Mouse (Mus musculus) hindbrain, embryonic 16.5 days (tissue): ENCODE data around the gene Cnp. TPM values are rescaled to one million over a fixed set of nuclear protein-coding genes. Genes with fewer than 3 reads are reported as not detected.
"Not testable (repeated sequence)": the region's sequence is repeated elsewhere in the genome, so short reads cannot be mapped to it uniquely, and the experiment has no call there.

Source experiments
- ATAC-seq: fragments of 200-750 bp; cut with Nextera tagmentation; 2 replicates; pipeline ENCODE4 v1.8.0; 2017; ENCODE audit warnings: moderate TSS enrichment, moderate library complexity
- H3K27ac ChIP-seq: fragments of 300-500 bp; sonication (generic); 2 replicates; pipeline ENCODE4 v1.5.1; 2014; ENCODE audit warnings: low read depth, mild to moderate bottlenecking, control low read depth, low read length, moderate library complexity
- H3K27me3 ChIP-seq: fragments of 300-500 bp; sonication (generic); replicated peaks from 2 replicates; pipeline ENCODE4 v1.6.1; 2014; ENCODE audit warnings: low read length; ENCODE audit not compliant: control insufficient read depth, insufficient read depth
- H3K36me3 ChIP-seq: fragments of 300-500 bp; sonication (generic); 2 replicates; pipeline ENCODE4 v1.6.1; 2014; ENCODE audit warnings: mild to moderate bottlenecking, low read length, moderate library complexity, mixed read lengths; ENCODE audit not compliant: control insufficient read depth, insufficient read depth
- H3K4me1 ChIP-seq: fragments of 300-500 bp; sonication (generic); 2 replicates; pipeline ENCODE4 v1.6.1; 2014; ENCODE audit warnings: low read depth, low read length; ENCODE audit not compliant: control insufficient read depth, insufficient read depth
- H3K4me2 ChIP-seq: fragments of 300-500 bp; sonication (generic); 2 replicates; pipeline ENCODE4 v1.6.1; 2014; ENCODE audit warnings: mild to moderate bottlenecking, low read length, control low read depth, moderate library complexity
- H3K4me3 ChIP-seq: fragments of 300-500 bp; sonication (generic); 2 replicates; pipeline ENCODE4 v1.5.1; 2014; ENCODE audit warnings: mild to moderate bottlenecking, low read length, control low read depth, moderate library complexity
- H3K9ac ChIP-seq: fragments of 300-500 bp; sonication (generic); 2 replicates; pipeline ENCODE4 v1.6.1; 2014; ENCODE audit warnings: low read depth, mild to moderate bottlenecking, control low read depth, low read length, moderate library complexity
- H3K9me3 ChIP-seq: fragments of 300-500 bp; sonication (generic); 2 replicates; pipeline ENCODE4 v1.6.1; 2014; ENCODE audit warnings: mild to moderate bottlenecking, low read length, moderate library complexity; ENCODE audit not compliant: control insufficient read depth
- WGBS: fragments of 180-500 bp; shearing (Covaris S2); extraction: QIAGEN DNeasy Blood & Tissue Kit; methylation state at CpG from one replicate; pipeline ENCODE4 v1.1.7; 2014; 5-methylcytosine and 5-hydroxymethylcytosine counted together
- polyA plus RNA-seq: library from polyadenylated mRNA; unstranded; fragments of >200 nt; fragmentation: Nextera tagmentation; extraction: Ambion mirVana; gene quantifications from 2 replicates; pipeline ENCODE4 v1.2.1, GENCODE M21; 2015

Gene Cnp
- 72.6 and 85.0 TPM in 2 replicates for polyA plus RNA-seq

- H3K4me3 ChIP-seq = peak within 1 kb of the TSS; percentile 73
- peaks cover 20% of the 10 kb centered on the region for H3K4me1 ChIP-seq
- H3K9ac ChIP-seq = peak within 1 kb of the TSS; percentile 77
- H3K9me3 ChIP-seq = no peaks in the 10 kb centered on the region
- 3% methylated on average over 47 of the region's 47 CpGs for WGBS
- H3K27ac ChIP-seq = peak within 1 kb of the TSS; percentile 77
- peak within 1 kb of the TSS; percentile 89 for H3K4me2 ChIP-seq
- ATAC-seq = peak; percentile 73
- no peaks in the 10 kb centered on the region; the same call in 1 of the 2 replicates for H3K27me3 ChIP-seq
- H3K36me3 ChIP-seq = 0 out of 2 replicates have a peak, but pooled peaks cover 2% of the 10 kb centered on the region
Measured at GRCm38 (mm10) chr11:100574708-100575483, at the start of gene Cnp. TSS of gene Cnp (plus strand) at chr11:100574904.

- no peak for ATAC-seq
- WGBS = 45% methylated on average over 11 of the region's 11 CpGs
- Histone ChIP-seq H3K9ac (no peak overlapping the region), H3K4me2 (peak overlapping the region; percentile 75), H3K4me3 (peak overlapping the region; percentile 77), H3K4me1 (peaks cover 26% of the 10 kb centered on the region), H3K9me3 (no peaks in the 10 kb centered on the region), H3K27ac (no peak overlapping the region), H3K27me3 (no peaks in the 10 kb centered on the region), H3K36me3 (peaks cover 19% of the 10 kb centered on the region)
Measured at GRCm38 (mm10) chr11:100524987-100525630, 49.6 kb upstream of the Cnp start.

GRCm38 (mm10) chr11:100526052-100526816 is 48.5 kb upstream of the Cnp start:
- Histone ChIP-seq H3K27me3 (no peaks in the 10 kb centered on the region), H3K4me3 (peak overlapping the region; percentile 77), H3K9ac (peak overlapping the region; percentile 90), H3K4me1 (peaks cover 26% of the 10 kb centered on the region), H3K36me3 (peaks cover 15% of the 10 kb centered on the region), H3K4me2 (peak overlapping the region; percentile 75), H3K27ac (peak overlapping the region; percentile 90; the same call in 1 of the 2 replicates), H3K9me3 (no peaks in the 10 kb centered on the region)
- 7% methylated on average over 15 of the region's 15 CpGs for WGBS
- ATAC-seq = no peak

GRCm38 (mm10) chr11:100527066-100527457 is 47.6 kb upstream of the Cnp start:
- peak overlapping the region; percentile 90 for H3K9ac ChIP-seq
- H3K4me3 ChIP-seq = peak overlapping the region; percentile 77
- peak; percentile 15 for ATAC-seq
- WGBS = under 1% methylated on average over 26 of the region's 26 CpGs
- H3K27ac ChIP-seq = peak overlapping the region; percentile 90
- H3K36me3 ChIP-seq = peaks cover 12% of the 10 kb centered on the region
- H3K4me2 ChIP-seq = peak overlapping the region; percentile 75
- H3K4me1 ChIP-seq = peaks cover 26% of the 10 kb centered on the region
- no peaks in the 10 kb centered on the region for H3K9me3 ChIP-seq
- H3K27me3 ChIP-seq = no peaks in the 10 kb centered on the region

GRCm38 (mm10) chr11:100527458-100528374 is 47.0 kb upstream of the Cnp start, which contains the start of gene Acly:
TSS of gene Acly (minus strand) at chr11:100528000.
- peak within 1 kb of the TSS; percentile 90 for H3K27ac ChIP-seq
- H3K36me3 ChIP-seq = peaks cover 6% of the 10 kb centered on the region
- peak within 1 kb of the TSS; percentile 82 for H3K4me2 ChIP-seq
- H3K4me1 ChIP-seq = peaks cover 26% of the 10 kb centered on the region
- WGBS = under 1% methylated on average over 44 of the region's 54 CpGs
- no peaks in the 10 kb centered on the region for H3K27me3 ChIP-seq
- peak within 1 kb of the TSS; percentile 90 for H3K9ac ChIP-seq
- no peaks in the 10 kb centered on the region for H3K9me3 ChIP-seq
- peak within 1 kb of the TSS; percentile 77 for H3K4me3 ChIP-seq
- peak; percentile 99 for ATAC-seq

GRCm38 (mm10) chr11:100528375-100529165 is 46.1 kb upstream of the Cnp start:
- 26% methylated on average over 19 of the region's 19 CpGs for WGBS
- no peak for ATAC-seq
- H3K4me3 ChIP-seq = peak overlapping the region; percentile 77

GRCm38 (mm10) chr11:100533871-100534270 is 40.8 kb upstream of the Cnp start:
- Histone ChIP-seq H3K27ac (no peak overlapping the region), H3K4me2 (no peak overlapping the region)
- WGBS = 44% methylated on average over 6 of the region's 6 CpGs

More at GRCm38 (mm10) chr11:100528375-100529165, 46.1 kb upstream of the Cnp start:
- peak overlapping the region; percentile 88 for H3K27ac ChIP-seq
- H3K36me3 ChIP-seq = no peaks in the 10 kb centered on the region
- H3K27me3 ChIP-seq = no peaks in the 10 kb centered on the region
- peaks cover 26% of the 10 kb centered on the region for H3K4me1 ChIP-seq
- no peaks in the 10 kb centered on the region for H3K9me3 ChIP-seq
- H3K4me2 ChIP-seq = peak overlapping the region; percentile 82
- peak overlapping the region; percentile 78 for H3K9ac ChIP-seq

GRCm38 (mm10) chr11:100534411-100534810 is 40.3 kb upstream of the Cnp start:
- H3K4me1 ChIP-seq, H3K4me3 ChIP-seq, ATAC-seq, H3K4me2 ChIP-seq, H3K27me3 ChIP-seq, H3K27ac ChIP-seq, H3K9ac ChIP-seq, H3K36me3 ChIP-seq, H3K9me3 ChIP-seq: not testable (repeated sequence)
- 86% methylated on average over 2 of the region's 2 CpGs for WGBS

More at GRCm38 (mm10) chr11:100533871-100534270, 40.8 kb upstream of the Cnp start:
- no peaks in the 10 kb centered on the region for H3K9me3 ChIP-seq
- ATAC-seq = no peak
- H3K4me1 ChIP-seq = no peaks in the 10 kb centered on the region
- H3K27me3 ChIP-seq = no peaks in the 10 kb centered on the region
- H3K9ac ChIP-seq = no peak overlapping the region
- no peaks in the 10 kb centered on the region for H3K36me3 ChIP-seq
- no peak overlapping the region for H3K4me3 ChIP-seq
